Mouse (Mus musculus) limb, embryonic 10.5 days (tissue): ENCODE measurements around the gene Lat2. TPM values are rescaled to one million over a fixed set of nuclear protein-coding genes. Genes with fewer than 3 reads are reported as not detected.
A peak's percentile ranks its signal among the peaks of the same experiment; 100 is the strongest.

Source experiments
- DNase-seq: peaks from one replicate; pipeline ENCODE4 v3.0.0-alpha.2; 2017; ENCODE audit warnings: low spot score
- H3K27ac ChIP-seq: fragments of 300-500 bp; sonication (generic); 2 replicates; pipeline ENCODE4 v1.5.1; 2016; ENCODE audit warnings: mild to moderate bottlenecking
- H3K27me3 ChIP-seq: fragments of 300-500 bp; sonication (generic); 2 replicates; pipeline ENCODE4 v1.6.1; 2016; ENCODE audit warnings: low read depth, mild to moderate bottlenecking; ENCODE audit not compliant: poor library complexity, severe bottlenecking
- H3K36me3 ChIP-seq: fragments of 300-500 bp; sonication (generic); 2 replicates; pipeline ENCODE4 v1.6.1; 2016; ENCODE audit warnings: mild to moderate bottlenecking, moderate library complexity
- H3K4me1 ChIP-seq: fragments of 300-500 bp; sonication (generic); 2 replicates; pipeline ENCODE4 v1.6.1; 2016
- H3K4me3 ChIP-seq: fragments of 300-500 bp; sonication (generic); 2 replicates; pipeline ENCODE4 v1.5.1; 2016; ENCODE audit warnings: mild to moderate bottlenecking, moderate library complexity
- H3K9me3 ChIP-seq: fragments of 300-500 bp; sonication (generic); replicated peaks from 2 replicates; pipeline ENCODE4 v1.6.1; 2016; ENCODE audit warnings: mild to moderate bottlenecking
- WGBS: fragments of 180-500 bp; shearing (Covaris S2); methylation state at CpG from one replicate; pipeline ENCODE4 v1.1.7; 2016; 5-methylcytosine and 5-hydroxymethylcytosine counted together
- polyA plus RNA-seq: library from polyadenylated mRNA; unstranded; fragments of >200 nt; fragmentation: Nextera tagmentation; extraction: Ambion mirVana; gene quantifications from 2 replicates; pipeline ENCODE4 v1.2.1, GENCODE M21; 2016

Lat2 gene
- polyA plus RNA-seq, 1 experiment from 2014 or later = 4.5 TPM

DNA sequence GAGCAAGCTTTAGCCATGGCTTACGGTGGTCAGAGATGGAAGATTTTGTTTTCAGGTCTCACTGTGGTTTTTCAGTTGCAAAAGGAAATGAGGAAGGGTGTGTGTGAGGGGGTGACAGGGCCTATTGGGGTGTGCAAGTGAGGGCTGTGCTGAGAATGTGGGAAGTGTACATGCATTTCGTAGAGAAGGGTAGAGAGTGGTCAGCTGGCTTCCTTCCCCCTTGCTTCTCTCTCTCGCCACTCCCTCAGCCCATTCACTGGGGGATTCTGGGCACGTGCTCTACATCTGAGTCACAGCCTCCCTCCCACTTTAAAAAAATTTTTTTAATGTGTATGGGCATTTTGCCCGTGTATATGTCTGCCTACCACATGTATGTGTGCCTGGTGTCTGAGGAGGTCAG lies 7.7 kb downstream of the Lat2 start:
- WGBS = 79% methylated on average over 5 of the region's 5 CpGs
- DNase-seq = no peak
- Histone ChIP-seq H3K27me3 (no peaks in the 10 kb centered on the region), H3K36me3 (peaks cover 11% of the 10 kb centered on the region; the same call in 1 of the 2 replicates), H3K27ac (no peak overlapping the region), H3K9me3 (no peaks in the 10 kb centered on the region), H3K4me3 (no peak overlapping the region), H3K4me1 (peaks cover 6% of the 10 kb centered on the region; the same call in 1 of the 2 replicates)

DNA sequence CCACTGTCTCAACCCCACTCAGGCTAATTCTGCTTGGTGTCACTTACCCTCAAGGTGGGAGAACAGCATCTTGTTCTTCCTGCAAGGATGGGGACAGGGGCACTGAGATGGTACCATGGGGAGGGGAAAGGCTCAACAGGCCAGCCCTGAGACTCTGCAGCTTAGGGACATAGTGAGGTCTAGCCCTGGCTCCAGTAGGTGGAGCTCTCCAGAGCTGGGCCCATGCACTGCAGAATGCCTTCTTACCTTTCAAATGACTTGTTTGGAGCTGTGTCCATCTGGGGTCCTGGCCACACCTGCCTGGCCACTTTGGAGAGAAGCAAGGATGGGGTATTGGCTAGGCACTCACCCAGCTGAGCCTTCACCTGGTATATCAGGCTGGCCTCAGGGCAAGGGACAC lies 8.5 kb downstream of the Lat2 start:
- Histone ChIP-seq H3K27me3 (no peaks in the 10 kb centered on the region), H3K4me3 (no peak overlapping the region), H3K36me3 (peaks cover 8% of the 10 kb centered on the region; the same call in 1 of the 2 replicates), H3K9me3 (no peaks in the 10 kb centered on the region), H3K27ac (no peak overlapping the region), H3K4me1 (no peaks in the 10 kb centered on the region)
- DNase-seq = no peak

DNA sequence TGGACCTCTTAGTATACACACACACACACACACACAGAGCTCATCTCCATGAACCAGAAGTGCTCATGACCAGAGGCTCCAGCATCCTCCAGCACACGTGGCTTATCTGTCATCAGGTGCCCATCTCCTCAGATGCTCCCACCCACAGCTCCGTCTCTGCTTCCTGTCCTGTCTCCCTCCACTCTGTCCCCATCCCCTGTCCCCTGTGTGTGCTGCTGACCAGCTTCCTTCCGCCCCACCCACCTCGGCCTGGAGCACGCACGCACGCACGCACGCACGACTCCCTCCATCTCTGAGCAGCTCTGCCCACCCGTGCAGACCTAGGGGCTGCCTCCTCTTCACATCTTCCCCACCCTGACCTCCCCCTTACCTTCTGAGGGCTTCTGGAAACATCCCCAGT lies 10.4 kb downstream of the Lat2 start:
- Histone ChIP-seq H3K4me3 (no peak overlapping the region), H3K4me1 (peaks cover 5% of the 10 kb centered on the region; the same call in 1 of the 2 replicates), H3K27ac (no peak overlapping the region), H3K9me3 (no peaks in the 10 kb centered on the region), H3K36me3 (peaks cover 14% of the 10 kb centered on the region), H3K27me3 (no peaks in the 10 kb centered on the region)
- DNase-seq = no peak
- 87% methylated on average over 11 of the region's 11 CpGs for WGBS

DNA sequence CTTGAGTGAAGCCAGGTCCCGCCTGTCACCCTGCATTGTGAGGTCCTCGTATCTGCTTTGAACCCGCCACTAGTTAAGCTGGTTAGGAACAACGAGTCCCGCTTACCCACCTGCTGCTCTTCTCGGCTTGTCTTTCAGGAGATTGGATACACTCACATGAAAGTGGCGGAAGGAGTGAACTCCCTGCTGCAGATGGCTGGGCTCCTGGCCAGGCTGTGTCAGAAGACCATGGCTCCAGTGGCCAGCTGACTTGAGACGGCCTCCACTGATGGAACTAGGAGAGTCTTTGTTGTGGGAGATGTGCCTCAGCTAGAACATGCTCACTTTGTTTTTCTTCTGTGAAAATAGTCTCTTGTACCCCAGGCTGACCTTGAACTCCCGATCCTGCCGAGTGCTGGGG lies 17.1 kb downstream of the Lat2 start:
- H3K4me3 ChIP-seq = no peak overlapping the region
- peaks cover 5% of the 10 kb centered on the region; the same call in 1 of the 2 replicates for H3K4me1 ChIP-seq
- H3K36me3 ChIP-seq = peaks cover 76% of the 10 kb centered on the region
- H3K9me3 ChIP-seq = no peaks in the 10 kb centered on the region
- no peak overlapping the region for H3K27ac ChIP-seq
- 92% methylated on average over 10 of the region's 10 CpGs for WGBS
- DNase-seq = no peak
- no peaks in the 10 kb centered on the region for H3K27me3 ChIP-seq

DNA sequence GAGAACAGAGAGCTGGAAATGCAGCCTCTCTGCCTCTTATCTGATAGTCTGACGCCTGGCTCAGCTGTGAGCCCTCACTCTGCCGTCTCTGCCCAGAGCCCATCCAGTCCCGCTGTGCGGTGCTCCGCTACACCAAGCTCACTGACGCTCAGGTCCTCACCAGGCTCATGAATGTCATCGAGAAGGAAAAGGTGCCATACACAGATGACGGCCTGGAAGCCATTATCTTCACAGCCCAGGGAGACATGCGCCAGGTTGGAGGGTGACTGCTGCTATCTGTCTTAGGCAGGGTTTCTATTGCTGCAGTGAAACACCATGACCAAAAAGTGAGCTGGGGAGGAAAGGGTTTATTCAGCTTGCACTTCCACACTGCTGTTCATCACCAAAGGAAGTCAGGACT lies 21.7 kb downstream of the Lat2 start:
- Histone ChIP-seq H3K27ac (no peak overlapping the region), H3K36me3 (peaks cover 99% of the 10 kb centered on the region), H3K4me3 (no peak overlapping the region), H3K27me3 (no peaks in the 10 kb centered on the region), H3K9me3 (no peaks in the 10 kb centered on the region), H3K4me1 (no peaks in the 10 kb centered on the region)
- WGBS = 89% methylated on average over 9 of the region's 9 CpGs
- no peak for DNase-seq

DNA sequence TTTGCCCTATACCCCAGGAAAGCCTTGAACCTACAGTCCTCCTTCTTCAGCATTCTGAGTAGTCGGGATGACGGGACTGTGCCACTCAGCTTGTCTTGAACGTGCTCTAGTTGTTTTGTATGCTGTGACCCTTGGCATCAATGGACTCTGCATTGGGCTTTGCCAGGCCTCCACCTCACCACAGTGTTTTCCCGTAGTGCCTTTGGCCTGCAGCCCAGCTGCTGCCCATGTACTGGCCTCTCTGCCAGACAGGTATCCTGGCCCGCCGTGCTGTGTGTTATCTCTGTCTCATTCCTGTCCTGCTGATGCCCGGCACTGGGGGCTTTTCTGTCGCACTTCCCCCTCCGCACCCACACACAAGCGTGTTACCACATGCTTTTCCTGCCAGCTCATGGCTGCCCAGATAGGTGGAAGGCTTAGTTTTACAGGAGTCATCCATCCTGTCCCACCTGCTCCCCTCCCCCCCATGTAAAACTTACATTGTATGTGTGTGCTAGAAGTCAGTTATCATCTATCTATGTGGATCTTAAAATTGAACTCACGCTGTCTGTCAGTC lies 22.7 kb downstream of the Lat2 start:
- no peak for DNase-seq
- Histone ChIP-seq H3K27ac (no peak overlapping the region), H3K9me3 (no peaks in the 10 kb centered on the region), H3K27me3 (no peaks in the 10 kb centered on the region), H3K4me3 (no peak overlapping the region), H3K4me1 (no peaks in the 10 kb centered on the region), H3K36me3 (peaks cover 99% of the 10 kb centered on the region)
- WGBS = 94% methylated on average over 11 of the region's 11 CpGs

DNA sequence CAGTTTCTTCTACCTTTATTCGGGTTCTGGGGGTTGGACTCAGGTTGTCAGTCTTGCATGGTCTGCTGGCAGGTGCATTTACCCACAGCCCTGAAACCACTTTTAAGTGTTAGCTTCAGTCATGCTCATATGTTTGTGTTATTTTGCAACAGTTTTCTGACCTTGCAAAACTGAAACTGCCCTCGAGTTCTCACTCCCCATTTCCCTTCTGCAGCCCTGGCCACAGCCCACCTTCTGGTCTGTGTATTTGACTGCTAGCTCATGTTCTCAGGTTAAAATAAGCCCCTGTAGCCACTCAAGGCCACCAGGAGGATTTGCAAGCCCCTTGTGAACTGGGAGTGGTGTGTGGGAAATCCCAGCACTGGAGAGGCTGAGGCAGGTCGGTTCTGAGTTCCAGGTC lies 24.9 kb downstream of the Lat2 start:
- H3K27me3 ChIP-seq = no peaks in the 10 kb centered on the region
- H3K27ac ChIP-seq = no peak overlapping the region
- peaks cover 97% of the 10 kb centered on the region for H3K36me3 ChIP-seq
- H3K4me1 ChIP-seq = peaks cover 3% of the 10 kb centered on the region; the same call in 1 of the 2 replicates
- DNase-seq = no peak
- 89% methylated on average over 3 of the region's 3 CpGs for WGBS
- H3K9me3 ChIP-seq = no peaks in the 10 kb centered on the region
- H3K4me3 ChIP-seq = no peak overlapping the region

DNA sequence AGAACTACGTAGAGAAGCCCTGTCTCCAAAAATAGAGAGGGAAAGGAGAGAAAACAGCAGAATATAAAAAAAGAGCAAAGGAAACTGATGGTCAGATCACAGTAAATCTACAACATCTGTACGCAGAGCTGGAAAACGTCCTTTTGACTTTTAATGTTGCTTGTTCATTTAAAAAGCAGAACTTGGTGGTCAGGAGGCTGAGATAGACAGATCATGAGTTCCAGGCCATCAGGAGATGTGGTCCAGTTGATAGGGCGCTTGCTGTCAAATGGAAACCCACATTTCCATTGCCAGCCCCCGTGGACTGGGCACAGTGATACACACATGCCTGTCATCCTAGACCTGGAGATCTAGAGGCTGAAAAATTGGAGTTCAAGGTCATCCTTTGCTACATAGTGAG lies 30.0 kb downstream of the Lat2 start:
- Histone ChIP-seq H3K27ac (no peak overlapping the region), H3K4me3 (no peak overlapping the region), H3K36me3 (peaks cover 50% of the 10 kb centered on the region), H3K27me3 (no peaks in the 10 kb centered on the region), H3K9me3 (no peaks in the 10 kb centered on the region), H3K4me1 (peaks cover 17% of the 10 kb centered on the region)
- DNase-seq = no peak
- 92% methylated on average over 5 of the region's 5 CpGs for WGBS

DNA sequence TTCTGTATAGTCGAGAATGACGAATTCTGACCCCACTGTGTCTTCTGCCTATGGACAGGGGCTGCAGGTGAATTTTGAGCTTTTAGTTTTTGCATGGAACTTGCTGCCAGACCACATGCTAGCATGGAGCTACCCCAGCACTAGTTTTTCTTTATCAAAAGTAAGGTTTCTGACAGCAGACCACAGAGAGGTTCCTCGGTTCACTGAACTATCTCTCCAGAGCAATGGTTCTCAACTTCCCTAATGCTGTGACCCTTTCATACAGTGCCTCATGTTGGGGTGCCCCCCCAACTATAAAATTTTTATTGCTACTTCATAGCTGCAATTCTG lies 31.0 kb downstream of the Lat2 start:
- Histone ChIP-seq H3K4me1 (peaks cover 17% of the 10 kb centered on the region), H3K36me3 (peaks cover 40% of the 10 kb centered on the region), H3K9me3 (no peaks in the 10 kb centered on the region), H3K4me3 (peak overlapping the region; percentile 93), H3K27me3 (no peaks in the 10 kb centered on the region), H3K27ac (no peak overlapping the region)
- DNase-seq = no peak
- 89% methylated on average over 3 of the region's 3 CpGs for WGBS

DNA sequence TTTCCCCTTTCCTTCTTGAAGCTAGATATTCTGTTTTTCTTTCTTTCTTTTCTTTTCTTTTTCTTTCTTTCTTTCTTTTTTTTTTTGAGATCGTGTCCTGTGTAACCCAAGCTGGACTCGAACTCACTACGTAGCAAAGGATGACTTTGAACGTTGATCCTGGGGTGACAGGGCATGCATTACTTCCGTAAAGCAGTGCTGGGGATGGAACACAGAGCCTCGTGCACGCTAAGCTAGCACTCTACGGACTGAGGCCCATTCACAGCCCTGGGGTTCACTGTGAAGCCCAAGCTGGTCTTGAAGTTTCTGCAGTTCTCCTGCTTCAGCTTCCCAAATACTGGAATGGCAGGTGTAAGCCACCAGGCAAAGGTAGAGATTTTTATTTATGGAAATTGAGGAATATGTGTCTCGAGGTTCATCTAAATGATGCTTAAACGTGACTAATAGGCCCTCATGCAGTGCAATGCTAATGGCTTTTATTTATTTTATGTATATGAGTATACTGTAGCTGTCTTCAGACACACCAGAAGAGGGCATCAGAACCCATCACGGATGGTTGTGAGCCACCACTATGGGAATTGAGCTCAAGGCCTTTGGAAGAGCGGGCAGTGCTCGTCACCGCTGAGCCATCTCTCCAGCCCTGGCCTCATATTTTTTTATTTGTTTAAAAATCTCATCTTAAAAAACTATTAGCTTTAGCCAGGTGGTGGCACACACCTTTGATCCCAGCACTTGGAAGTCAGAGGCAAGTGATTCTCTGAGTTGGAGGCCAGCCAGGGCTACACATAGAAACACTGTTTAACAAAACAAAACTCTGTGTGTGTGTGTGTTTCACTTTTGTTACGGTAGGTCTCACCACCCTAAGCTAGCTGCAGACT lies 31.6 kb downstream of the Lat2 start:
- Histone ChIP-seq H3K4me3 (peak overlapping the region; percentile 93), H3K27me3 (no peaks in the 10 kb centered on the region), H3K36me3 (peaks cover 34% of the 10 kb centered on the region), H3K27ac (peak overlapping the region; percentile 90), H3K4me1 (peaks cover 17% of the 10 kb centered on the region), H3K9me3 (no peaks in the 10 kb centered on the region)
- DNase-seq = no peak
- 35% methylated on average over 15 of the region's 15 CpGs for WGBS

DNA sequence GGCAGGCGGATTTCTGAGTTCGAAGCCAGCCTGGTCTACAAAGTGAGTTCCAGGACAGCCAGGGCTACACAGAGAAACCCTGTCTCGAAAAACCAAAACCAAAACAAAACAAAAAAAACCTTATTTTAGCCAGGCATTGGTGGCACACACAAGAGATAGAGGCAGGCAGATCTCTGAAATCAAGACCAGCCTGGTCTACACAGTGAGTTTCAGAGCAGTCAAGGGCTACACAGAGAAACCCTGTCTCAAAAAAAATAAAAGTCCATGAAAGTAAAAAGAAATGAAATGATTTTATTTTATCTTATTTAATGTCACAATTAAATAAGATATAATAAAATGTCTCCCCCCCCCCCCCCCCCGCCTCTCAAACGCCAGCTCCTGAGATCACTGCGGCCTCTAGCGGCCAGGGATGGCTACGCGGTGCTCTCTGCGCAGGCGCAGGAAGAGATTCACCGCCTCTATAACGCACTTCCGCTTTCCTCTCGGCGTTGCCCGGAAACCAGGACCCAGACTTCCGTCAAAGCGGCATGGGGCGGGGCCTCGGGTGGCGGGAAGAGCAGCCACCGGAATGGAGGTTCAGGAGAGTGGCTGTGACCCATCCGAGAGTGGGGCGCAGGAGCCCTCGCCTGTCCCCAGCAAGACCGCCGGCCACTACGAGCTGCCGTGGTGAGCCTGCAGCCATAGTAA lies 32.5 kb downstream of the Lat2 start:
- Histone ChIP-seq H3K9me3 (no peaks in the 10 kb centered on the region), H3K27ac (peak overlapping the region; percentile 90), H3K4me1 (peaks cover 17% of the 10 kb centered on the region), H3K27me3 (no peaks in the 10 kb centered on the region), H3K36me3 (peaks cover 25% of the 10 kb centered on the region), H3K4me3 (peak overlapping the region; percentile 93)
- 8% methylated on average over 27 of the region's 30 CpGs for WGBS
- peak; percentile 98 for DNase-seq

DNA sequence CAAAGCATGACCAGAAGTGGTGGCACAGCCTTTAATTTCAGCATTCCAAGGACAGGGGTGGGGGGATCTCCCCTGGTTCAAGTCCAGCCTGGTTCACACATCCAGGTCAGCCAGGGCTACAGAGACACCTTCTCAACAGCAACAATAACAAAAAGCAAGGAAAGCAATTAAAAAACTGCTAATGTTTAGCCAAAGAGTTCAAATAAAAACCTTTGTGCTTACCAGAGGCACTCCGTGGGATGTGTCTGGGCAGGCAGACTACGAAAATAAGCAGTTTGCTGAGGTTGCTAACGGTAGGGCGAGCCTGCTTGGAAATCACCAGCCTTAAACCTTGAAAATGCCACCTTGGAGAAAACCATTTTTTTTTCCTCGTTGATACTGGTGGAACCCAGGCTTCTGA lies 33.7 kb downstream of the Lat2 start, which contains the start of gene Rfc2:
Gene Rfc2, plus strand, starts transcription at position 221 of the 400 bp plus-strand sequence.
- no peak for DNase-seq
- Histone ChIP-seq H3K4me1 (peaks cover 17% of the 10 kb centered on the region), H3K4me3 (no peak within 1 kb of the TSS), H3K36me3 (peaks cover 13% of the 10 kb centered on the region), H3K27ac (no peak within 1 kb of the TSS), H3K9me3 (no peaks in the 10 kb centered on the region), H3K27me3 (no peaks in the 10 kb centered on the region)
- 82% methylated on average over 5 of the region's 5 CpGs for WGBS

DNA sequence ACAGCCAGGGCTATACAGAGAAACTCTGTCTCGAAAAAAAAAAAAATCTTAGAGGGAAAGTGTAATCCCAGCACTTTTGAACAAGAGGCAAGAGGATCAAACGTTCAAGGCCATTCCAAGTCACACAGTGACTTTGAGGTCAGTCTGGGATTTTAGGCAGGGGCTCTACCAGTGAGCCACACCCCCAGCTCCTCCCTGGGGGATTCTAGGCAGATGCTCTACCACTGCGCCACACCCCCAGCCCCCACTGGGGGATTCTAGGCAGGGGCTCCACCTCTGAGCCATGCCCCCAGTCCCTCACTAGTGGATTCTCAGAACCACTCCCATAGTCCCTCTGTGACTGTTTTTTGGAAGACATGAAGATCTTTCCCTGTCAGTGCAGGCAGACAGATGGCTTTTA lies 35.7 kb downstream of the Lat2 start:
- WGBS = 71% methylated on average over 3 of the region's 3 CpGs

More for the DNA sequence above, 35.7 kb downstream of the Lat2 start:
- Histone ChIP-seq H3K4me1 (peaks cover 12% of the 10 kb centered on the region), H3K4me3 (no peak overlapping the region), H3K27ac (no peak overlapping the region), H3K36me3 (no peaks in the 10 kb centered on the region), H3K27me3 (no peaks in the 10 kb centered on the region), H3K9me3 (no peaks in the 10 kb centered on the region)
- DNase-seq = no peak
